Mouse (Mus musculus) myocyte (in vitro differentiated cells): ENCODE data around the gene Mrps16. TPM values are rescaled to one million over a fixed set of nuclear protein-coding genes. Genes with fewer than 3 reads are reported as not detected.

Source experiments
- H3K27me3 ChIP-seq: one replicate; pipeline ENCODE4 v1.6.1; 2011; ENCODE audit not compliant: control insufficient read depth, insufficient read depth, insufficient read length
- H3K36me3 ChIP-seq: one replicate; pipeline ENCODE4 v1.6.1; 2011; ENCODE audit not compliant: control insufficient read depth, insufficient read depth
- H3K4me2 ChIP-seq: one replicate; pipeline ENCODE4 v1.6.1; 2011; ENCODE audit warnings: low read depth, control low read depth
- H3K4me3 ChIP-seq: one replicate; pipeline ENCODE4 v1.5.1; 2011; ENCODE audit warnings: mild to moderate bottlenecking, control low read depth, moderate library complexity
- H3K79me2 ChIP-seq: one replicate; pipeline ENCODE4 v1.6.1; 2011; ENCODE audit not compliant: control insufficient read depth, insufficient read depth
- H3ac ChIP-seq: one replicate; pipeline ENCODE4 v1.6.1; 2011; ENCODE audit not compliant: control insufficient read depth, insufficient read length
- CEBPB ChIP-seq: IDR thresholded peaks from 2 replicates; pipeline ENCODE4 v1.6.1; 2011; ENCODE audit warnings: mild to moderate bottlenecking, moderate library complexity; ENCODE audit not compliant: poor library complexity, insufficient read depth, severe bottlenecking
- E2F4 ChIP-seq: IDR thresholded peaks from one replicate; pipeline ENCODE4 v1.6.1; 2011; ENCODE audit warnings: mild to moderate bottlenecking, control low read depth, moderate library complexity; ENCODE audit not compliant: insufficient read depth
- MAX ChIP-seq: IDR thresholded peaks from one replicate; pipeline ENCODE4 v1.6.1; 2011; ENCODE audit warnings: low read depth, mild to moderate bottlenecking, control low read depth
- MYOD1 ChIP-seq, 3 experiments: IDR thresholded peaks; one replicate each; pipeline ENCODE4 v1.6.1; 2011; ENCODE audit warnings: control low read depth in 2 of 3, low read depth in 2 of 3, mild to moderate bottlenecking in 2 of 3, moderate library complexity in 1 of 3; ENCODE audit not compliant: insufficient read length in 2 of 3, control insufficient read depth in 1 of 3
- MYOG ChIP-seq, 3 experiments: IDR thresholded peaks; one replicate each; pipeline ENCODE4 v1.6.1; 2011; ENCODE audit warnings: control low read depth in 2 of 3, low read depth in 2 of 3, mild to moderate bottlenecking in 2 of 3; ENCODE audit not compliant: insufficient read length in 2 of 3, control insufficient read depth in 1 of 3, insufficient read depth in 1 of 3
- POLR2A ChIP-seq: IDR thresholded peaks from one replicate; pipeline ENCODE4 v1.6.1; 2011; ENCODE audit warnings: low read depth, mild to moderate bottlenecking, control low read depth, moderate library complexity; ENCODE audit not compliant: insufficient read length
- POLR2AphosphoS2 ChIP-seq: IDR thresholded peaks from one replicate; pipeline ENCODE4 v1.6.1; 2011; ENCODE audit warnings: low read depth, control low read depth; ENCODE audit not compliant: insufficient read length
- REST ChIP-seq: IDR thresholded peaks from one replicate; pipeline ENCODE4 v1.6.1; 2011; ENCODE audit warnings: mild to moderate bottlenecking, control low read depth, moderate library complexity; ENCODE audit not compliant: insufficient read depth, insufficient read length
- SRF ChIP-seq: IDR thresholded peaks from one replicate; pipeline ENCODE4 v1.6.1; 2011; ENCODE audit warnings: low read depth; ENCODE audit not compliant: control insufficient read depth, insufficient read length
- TCF12 ChIP-seq: IDR thresholded peaks from one replicate; pipeline ENCODE4 v1.6.1; 2011; ENCODE audit warnings: mild to moderate bottlenecking, control low read depth; ENCODE audit not compliant: poor library complexity, insufficient read depth, severe bottlenecking
- TCF3 ChIP-seq: IDR thresholded peaks from one replicate; pipeline ENCODE4 v1.6.1; 2011; ENCODE audit warnings: low read depth, control low read depth; ENCODE audit not compliant: insufficient read length
- USF1 ChIP-seq: IDR thresholded peaks from one replicate; pipeline ENCODE4 v1.6.1; 2011; ENCODE audit warnings: low read depth, mild to moderate bottlenecking, control low read depth, moderate library complexity
- polyA plus RNA-seq: library from polyadenylated mRNA; unstranded; fragments of >200 nt; fragmentation: generic; extraction: Trizol; gene quantifications from one replicate; pipeline ENCODE4 v1.2.1, GENCODE M21; 2012; ENCODE audit warnings: missing spikeins

The Mrps16 gene
- 70.1 TPM for polyA plus RNA-seq

- Histone ChIP-seq H3K27me3 (no peaks in the 10 kb centered on the region), H3K4me2 (peak within 1 kb of the TSS; percentile 94), H3K4me3 (peak within 1 kb of the TSS; percentile 70), H3K36me3 (peaks cover 7% of the 10 kb centered on the region), H3ac (peak within 1 kb of the TSS; percentile 21), H3K79me2 (peaks cover 11% of the 10 kb centered on the region)
- TF ChIP-seq TCF3: no peak
- peak; percentile 78 for TF ChIP-seq POLR2A
- peak; percentile 41 to 90 (median 85) for TF ChIP-seq MYOG (IDR thresholded peaks at IDR 0.05; ENCODE audit: control insufficient read depth in 1 of 3, insufficient read depth in 1 of 3, insufficient read length in 2 of 3, low read depth in 2 of 3)
- peak; percentile 98 for TF ChIP-seq POLR2AphosphoS2
- no peak for TF ChIP-seq REST
- TF ChIP-seq MYOD1 (IDR thresholded peaks at IDR 0.05; ENCODE audit: control insufficient read depth in 1 of 3, insufficient read length in 2 of 3, low read depth in 2 of 3): peak in 2 of 3 experiments; percentile 67 to 84
Measured at GRCm38 (mm10) chr14:20393205-20393913, at the start of gene Mrps16. Gene Mrps16 (minus strand): TSS chr14:20393634.

DNA sequence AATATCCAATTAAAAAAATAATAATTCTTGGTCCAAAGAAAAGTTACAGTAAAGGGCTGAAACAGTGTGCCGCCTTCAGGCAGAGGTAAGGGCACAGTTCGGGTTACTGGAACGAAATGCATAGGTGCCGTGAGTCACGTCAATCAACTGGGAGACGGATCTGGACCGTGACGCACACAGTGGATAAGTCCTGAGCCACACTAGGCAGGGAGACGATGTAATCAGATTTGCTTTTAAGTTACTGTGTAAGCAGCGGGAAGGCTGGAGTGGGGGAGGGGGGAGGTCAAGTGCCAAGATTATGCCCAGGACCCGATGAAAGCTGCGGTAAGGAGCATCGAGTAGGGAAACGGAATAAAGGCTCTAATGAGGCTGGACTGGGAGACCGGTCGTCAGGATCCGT lies 48.8 kb upstream of the Mrps16 start:
- no peak for TF ChIP-seq POLR2A
- TF ChIP-seq SRF: no peak
- no peak for TF ChIP-seq REST
- TF ChIP-seq TCF12: no peak
- no peak for TF ChIP-seq E2F4
- no peak for TF ChIP-seq MYOD1 (IDR thresholded peaks at IDR 0.05; ENCODE audit: control insufficient read depth in 1 of 3, insufficient read length in 2 of 3, low read depth in 2 of 3)
- TF ChIP-seq CEBPB: no peak
- TF ChIP-seq POLR2AphosphoS2: no peak
- TF ChIP-seq USF1: no peak
- TF ChIP-seq MYOG (IDR thresholded peaks at IDR 0.05; ENCODE audit: control insufficient read depth in 1 of 3, insufficient read depth in 1 of 3, insufficient read length in 2 of 3, low read depth in 2 of 3): no peak
- no peak for TF ChIP-seq MAX
- TF ChIP-seq TCF3: no peak
- no peak overlapping the region for H3K4me2 ChIP-seq
- no peaks in the 10 kb centered on the region for H3K79me2 ChIP-seq
- no peak overlapping the region for H3K4me3 ChIP-seq
- no peaks in the 10 kb centered on the region for H3K27me3 ChIP-seq
- no peak overlapping the region for H3ac ChIP-seq
- no peaks in the 10 kb centered on the region for H3K36me3 ChIP-seq

DNA sequence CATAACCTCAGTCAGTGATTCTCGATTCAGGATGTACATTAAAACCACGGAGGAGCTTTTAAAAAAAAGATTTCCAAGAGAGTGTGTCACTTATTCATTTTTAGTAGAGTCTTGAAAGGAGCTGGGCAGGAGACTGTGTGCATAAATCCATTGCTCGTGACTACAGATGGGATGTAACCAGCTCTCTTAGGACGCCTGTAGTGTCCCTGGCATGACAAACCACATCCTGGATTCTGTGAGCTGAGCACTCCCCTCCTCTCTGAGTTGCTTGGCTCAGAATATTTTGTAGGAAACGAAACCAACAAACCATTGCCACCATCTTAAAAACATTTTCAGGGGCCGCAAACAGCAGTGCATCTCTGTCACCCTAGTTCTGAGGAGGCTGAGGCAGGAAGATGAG lies 43.5 kb upstream of the Mrps16 start:
- no peak overlapping the region for H3K4me2 ChIP-seq
- no peak overlapping the region for H3ac ChIP-seq
- TF ChIP-seq MAX (no peak), POLR2A (no peak), MYOG (IDR thresholded peaks at IDR 0.05; ENCODE audit: control insufficient read depth in 1 of 3, insufficient read depth in 1 of 3, insufficient read length in 2 of 3, low read depth in 2 of 3) (no peak), E2F4 (no peak), USF1 (no peak), CEBPB (no peak), TCF12 (no peak), MYOD1 (IDR thresholded peaks at IDR 0.05; ENCODE audit: control insufficient read depth in 1 of 3, insufficient read length in 2 of 3, low read depth in 2 of 3) (no peak), TCF3 (no peak), REST (no peak), SRF (no peak), POLR2AphosphoS2 (no peak)
- no peaks in the 10 kb centered on the region for H3K36me3 ChIP-seq
- no peaks in the 10 kb centered on the region for H3K79me2 ChIP-seq
- H3K4me3 ChIP-seq: no peak overlapping the region
- no peaks in the 10 kb centered on the region for H3K27me3 ChIP-seq

DNA sequence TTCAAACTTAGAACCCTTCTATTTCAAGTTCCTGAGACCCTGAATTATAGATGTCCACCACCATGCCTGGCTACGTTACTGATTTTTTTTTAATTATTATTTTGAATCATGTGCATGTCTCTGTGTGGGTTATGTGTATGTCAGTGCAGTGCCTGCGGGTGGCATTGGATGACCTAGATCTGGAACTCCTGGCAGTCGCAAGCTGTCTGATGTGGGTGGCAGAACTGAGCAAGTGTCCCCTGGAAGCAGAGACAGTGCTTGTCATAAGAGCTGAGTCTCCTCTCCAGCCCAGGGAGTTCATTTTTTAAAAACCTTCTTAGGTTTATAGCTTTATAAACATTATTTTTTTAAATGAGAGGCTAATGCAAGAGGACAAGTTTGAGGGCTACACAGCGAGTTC lies 39.0 kb upstream of the Mrps16 start:
- no peak for TF ChIP-seq REST
- no peak for TF ChIP-seq USF1
- no peak for TF ChIP-seq POLR2A
- TF ChIP-seq SRF: no peak
- TF ChIP-seq CEBPB: no peak
- TF ChIP-seq POLR2AphosphoS2: no peak
- no peak for TF ChIP-seq TCF3
- no peak for TF ChIP-seq MAX
- no peak for TF ChIP-seq E2F4
- TF ChIP-seq MYOD1 (IDR thresholded peaks at IDR 0.05; ENCODE audit: control insufficient read depth in 1 of 3, insufficient read length in 2 of 3, low read depth in 2 of 3): no peak
- TF ChIP-seq TCF12: no peak
- TF ChIP-seq MYOG (IDR thresholded peaks at IDR 0.05; ENCODE audit: control insufficient read depth in 1 of 3, insufficient read depth in 1 of 3, insufficient read length in 2 of 3, low read depth in 2 of 3): no peak
- Histone ChIP-seq H3K27me3 (no peaks in the 10 kb centered on the region), H3K4me3 (no peak overlapping the region), H3K79me2 (no peaks in the 10 kb centered on the region), H3K4me2 (peak overlapping the region; percentile 72), H3ac (no peak overlapping the region), H3K36me3 (no peaks in the 10 kb centered on the region)

DNA sequence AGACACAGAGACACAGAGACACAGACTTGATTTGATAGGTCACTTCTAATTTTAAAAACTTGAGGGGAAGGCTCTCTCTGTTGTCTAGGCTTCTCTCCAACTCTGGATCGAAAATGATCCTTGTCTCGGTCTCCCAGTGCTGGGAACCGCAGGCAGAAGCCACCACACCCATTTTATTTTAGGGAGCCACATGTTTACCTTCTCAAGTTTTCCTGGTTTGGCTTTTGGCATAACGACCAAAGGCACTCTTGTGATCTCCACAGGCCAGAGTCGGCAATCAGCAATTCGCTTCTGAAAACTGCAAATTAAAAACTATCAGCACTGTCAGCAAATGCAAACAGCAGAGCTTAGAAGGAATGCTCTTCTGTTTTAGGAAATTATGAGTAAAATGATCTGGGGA lies 38.3 kb upstream of the Mrps16 start:
- H3K27me3 ChIP-seq: no peaks in the 10 kb centered on the region
- no peak overlapping the region for H3K4me3 ChIP-seq

More for the DNA sequence above, 38.3 kb upstream of the Mrps16 start:
- peak overlapping the region; percentile 72 for H3K4me2 ChIP-seq
- no peaks in the 10 kb centered on the region for H3K36me3 ChIP-seq
- TF ChIP-seq MYOG (IDR thresholded peaks at IDR 0.05; ENCODE audit: control insufficient read depth in 1 of 3, insufficient read depth in 1 of 3, insufficient read length in 2 of 3, low read depth in 2 of 3): no peak
- no peak for TF ChIP-seq TCF3
- no peak for TF ChIP-seq E2F4
- TF ChIP-seq POLR2AphosphoS2: no peak
- TF ChIP-seq SRF: no peak
- H3K79me2 ChIP-seq: no peaks in the 10 kb centered on the region
- no peak overlapping the region for H3ac ChIP-seq
